Mouse (Mus musculus): ENCODE measurements around the gene Ccdc30. TPM values are rescaled to one million over a fixed set of nuclear protein-coding genes. Genes with fewer than 3 reads are reported as not detected.

The Ccdc30 gene
- total and polyA plus RNA-seq, 3 experiments: 0.41 to 0.52 TPM; not detected in 1

DNA sequence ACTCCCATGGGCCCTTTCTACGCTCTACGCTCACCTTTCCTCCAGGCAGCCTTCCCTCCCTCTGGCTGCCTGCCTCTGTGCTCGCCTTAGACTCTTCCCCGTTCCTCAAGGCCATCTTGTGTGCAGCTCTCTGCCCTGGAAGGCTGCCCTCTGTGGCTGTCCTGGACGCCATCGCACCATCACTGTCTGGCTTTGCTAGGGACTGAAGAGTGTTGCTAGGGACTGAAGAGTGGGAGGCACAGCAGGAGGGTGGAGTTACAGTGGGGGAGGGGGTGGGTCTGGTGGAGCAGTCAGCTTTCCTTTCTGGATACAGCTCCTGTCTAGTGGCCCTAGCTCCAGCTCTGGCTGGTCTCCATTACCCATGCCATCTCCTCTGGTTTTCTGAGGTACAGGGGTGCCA, 27.2 kb upstream of the Ccdc30 start:
- H3K27me3 ChIP-seq (ENCODE audit: control insufficient read depth, insufficient read depth, low read length): no peaks in the 10 kb centered on the region
- 55% methylated on average over 6 of the region's 6 CpGs for WGBS
- no peaks in the 10 kb centered on the region for H3K4me1 ChIP-seq (ENCODE audit: control insufficient read depth, insufficient read depth, low read length)
- no peak overlapping the region for H3K27ac ChIP-seq
- no peak for DNase-seq
- H3K4me3 ChIP-seq: no peak overlapping the region
- intact Hi-C loops (cut with DNase I): no loop called here
- no peaks in the 10 kb centered on the region for H3K79me2 ChIP-seq (replicated peaks; ENCODE audit: control insufficient read depth, insufficient read depth, low read length)
- H3K9ac ChIP-seq (ENCODE audit: low read depth, low read length): no peak overlapping the region
- no peaks in the 10 kb centered on the region for H3K36me3 ChIP-seq (ENCODE audit: control insufficient read depth, insufficient read depth, low read length)
- TF ChIP-seq EP300 (IDR thresholded peaks at IDR 0.05; ENCODE audit: insufficient read depth, low read depth, low read length): no peak
- TF ChIP-seq CTCF (IDR thresholded peaks at IDR 0.05): no peak
- TF ChIP-seq POLR2A (IDR thresholded peaks at IDR 0.05; ENCODE audit: insufficient read depth, low read depth, low read length): no peak

DNA sequence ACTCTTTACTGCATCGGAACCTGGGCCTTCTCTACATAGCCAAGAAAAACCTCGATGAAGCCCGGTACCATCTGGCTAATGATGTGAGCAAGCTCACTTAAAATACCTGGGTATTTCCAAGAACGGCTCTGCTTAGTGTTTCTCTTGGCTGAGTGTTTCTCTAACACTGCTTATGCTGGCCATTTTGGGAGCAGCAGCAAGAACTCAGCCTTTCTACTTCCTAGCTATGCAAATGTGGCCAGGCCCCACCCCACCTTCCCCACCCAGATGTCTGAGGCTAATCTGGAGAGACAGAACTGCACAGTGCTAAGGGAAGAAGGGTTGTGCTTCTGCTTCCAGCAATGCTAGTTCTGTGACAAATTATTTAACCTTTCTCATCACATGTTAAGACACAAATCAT, 26.5 kb upstream of the Ccdc30 start:
- 78% methylated on average over 4 of the region's 4 CpGs for WGBS
- intact Hi-C loops (cut with DNase I): no loop called here
- Histone ChIP-seq H3K27me3 (ENCODE audit: control insufficient read depth, insufficient read depth, low read length) (no peaks in the 10 kb centered on the region), H3K79me2 (replicated peaks; ENCODE audit: control insufficient read depth, insufficient read depth, low read length) (no peaks in the 10 kb centered on the region), H3K27ac (no peak overlapping the region), H3K4me1 (ENCODE audit: control insufficient read depth, insufficient read depth, low read length) (no peaks in the 10 kb centered on the region), H3K4me3 (no peak overlapping the region), H3K36me3 (ENCODE audit: control insufficient read depth, insufficient read depth, low read length) (no peaks in the 10 kb centered on the region), H3K9ac (ENCODE audit: low read depth, low read length) (no peak overlapping the region)
- DNase-seq: no peak
- TF ChIP-seq EP300 (IDR thresholded peaks at IDR 0.05; ENCODE audit: insufficient read depth, low read depth, low read length): no peak
- TF ChIP-seq CTCF (IDR thresholded peaks at IDR 0.05): no peak
- TF ChIP-seq POLR2A (IDR thresholded peaks at IDR 0.05; ENCODE audit: insufficient read depth, low read depth, low read length): no peak

DNA sequence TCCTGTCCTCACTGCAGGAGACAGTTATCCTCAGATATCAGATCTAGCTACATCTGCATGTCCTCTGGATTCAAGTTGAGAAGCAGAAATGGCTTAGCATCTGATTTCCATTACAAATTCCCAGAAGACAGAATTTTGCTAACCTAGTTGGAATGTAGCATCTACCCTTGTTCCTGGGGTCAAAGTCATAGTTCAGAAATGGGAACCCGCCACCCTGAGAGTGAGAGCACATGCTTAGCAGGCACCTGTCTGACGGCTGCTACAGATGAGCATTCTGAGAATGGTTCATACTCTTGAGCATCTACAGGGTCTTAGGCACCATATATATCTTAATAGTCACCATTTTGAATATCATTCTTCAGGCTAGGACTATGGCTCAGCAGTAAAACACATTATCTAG, 22.6 kb upstream of the Ccdc30 start:
- H3K27me3 ChIP-seq (ENCODE audit: control insufficient read depth, insufficient read depth, low read length): no peaks in the 10 kb centered on the region
- WGBS: 90% methylated on average over 2 of the region's 2 CpGs
- TF ChIP-seq EP300 (IDR thresholded peaks at IDR 0.05; ENCODE audit: insufficient read depth, low read depth, low read length): no peak
- no peak for TF ChIP-seq CTCF (IDR thresholded peaks at IDR 0.05)
- TF ChIP-seq POLR2A (IDR thresholded peaks at IDR 0.05; ENCODE audit: insufficient read depth, low read depth, low read length): no peak

DNA sequence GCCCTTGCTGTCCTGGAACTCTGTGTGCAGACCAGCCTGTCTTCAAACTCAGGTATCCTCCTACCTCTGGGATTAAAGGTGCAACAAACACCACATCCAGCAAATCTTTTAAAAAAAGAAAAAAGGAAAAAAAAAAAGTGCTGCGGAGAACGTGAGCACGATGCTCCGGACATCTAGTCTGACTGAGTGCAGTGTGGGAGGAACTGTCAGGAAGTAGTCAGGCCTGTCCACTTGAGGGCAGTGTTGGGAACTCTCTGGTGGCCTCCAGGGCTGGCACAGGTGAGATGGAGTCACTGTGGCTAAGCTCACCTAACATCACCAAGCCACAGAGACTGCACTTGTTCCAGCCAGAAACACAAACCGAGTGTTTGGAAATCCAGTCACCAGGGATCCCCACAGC, 15.4 kb upstream of the Ccdc30 start:
- no peaks in the 10 kb centered on the region for H3K4me1 ChIP-seq (ENCODE audit: control insufficient read depth, insufficient read depth, low read length)
- H3K9ac ChIP-seq (ENCODE audit: low read depth, low read length): no peak overlapping the region
- peak; percentile 37 to 59 for DNase-seq
- no peaks in the 10 kb centered on the region for H3K27me3 ChIP-seq (ENCODE audit: control insufficient read depth, insufficient read depth, low read length)
- no peak overlapping the region for H3K27ac ChIP-seq
- intact Hi-C loops (cut with DNase I): loop anchor here (2.0 to 5.0 kb wide), 2 partner anchors 102 to 196 kb away; no protein-coding TSS in a partner anchor
- TF ChIP-seq CTCF (IDR thresholded peaks at IDR 0.05): peak; percentile 72
- TF ChIP-seq EP300 (IDR thresholded peaks at IDR 0.05; ENCODE audit: insufficient read depth, low read depth, low read length): no peak
- no peak for TF ChIP-seq POLR2A (IDR thresholded peaks at IDR 0.05; ENCODE audit: insufficient read depth, low read depth, low read length)
- H3K79me2 ChIP-seq (replicated peaks; ENCODE audit: control insufficient read depth, insufficient read depth, low read length): no peaks in the 10 kb centered on the region
- WGBS: 18% methylated on average over 5 of the region's 5 CpGs
- H3K36me3 ChIP-seq (ENCODE audit: control insufficient read depth, insufficient read depth, low read length): no peaks in the 10 kb centered on the region
- no peak overlapping the region for H3K4me3 ChIP-seq

More for the DNA sequence above, 22.6 kb upstream of the Ccdc30 start:
- Histone ChIP-seq H3K79me2 (replicated peaks; ENCODE audit: control insufficient read depth, insufficient read depth, low read length) (no peaks in the 10 kb centered on the region), H3K4me3 (no peak overlapping the region), H3K4me1 (ENCODE audit: control insufficient read depth, insufficient read depth, low read length) (no peaks in the 10 kb centered on the region), H3K27ac (no peak overlapping the region), H3K9ac (ENCODE audit: low read depth, low read length) (no peak overlapping the region), H3K36me3 (ENCODE audit: control insufficient read depth, insufficient read depth, low read length) (no peaks in the 10 kb centered on the region)
- intact Hi-C loops (cut with DNase I): no loop called here
- DNase-seq: no peak

DNA sequence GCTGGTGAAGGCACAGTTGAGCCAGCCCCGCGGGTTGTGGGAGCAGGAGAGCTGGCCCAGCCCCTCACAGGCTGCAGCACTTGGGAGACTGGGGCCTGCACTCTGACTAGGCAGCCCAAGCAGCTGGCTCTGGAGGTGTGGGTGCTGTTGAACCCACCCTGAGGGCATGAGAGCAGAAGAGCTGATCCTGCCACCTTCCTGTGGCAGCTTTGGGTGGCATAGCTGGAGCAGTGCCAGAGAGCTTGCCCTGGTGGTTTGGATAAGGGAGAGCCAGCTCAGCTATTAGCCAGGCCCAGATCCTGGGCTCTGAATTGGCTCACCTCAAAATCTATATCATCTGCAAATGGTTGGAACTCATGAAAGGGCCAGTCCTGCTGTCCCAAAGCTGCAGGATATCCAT, 12.4 kb upstream of the Ccdc30 start:
- no peaks in the 10 kb centered on the region for H3K27me3 ChIP-seq (ENCODE audit: control insufficient read depth, insufficient read depth, low read length)
- no peaks in the 10 kb centered on the region for H3K36me3 ChIP-seq (ENCODE audit: control insufficient read depth, insufficient read depth, low read length)
- intact Hi-C loops (cut with DNase I): loop anchor here (2.0 to 5.0 kb wide), 2 partner anchors 35 to 235 kb away; no protein-coding TSS in a partner anchor
- H3K79me2 ChIP-seq (replicated peaks; ENCODE audit: control insufficient read depth, insufficient read depth, low read length): no peaks in the 10 kb centered on the region
- WGBS: 37% methylated on average over 2 of the region's 2 CpGs
- H3K4me3 ChIP-seq: no peak overlapping the region
- peaks cover 1% of the 10 kb centered on the region; the same call in 1 of the 2 replicates for H3K4me1 ChIP-seq (ENCODE audit: control insufficient read depth, insufficient read depth, low read length)
- H3K27ac ChIP-seq: no peak overlapping the region
- TF ChIP-seq CTCF (IDR thresholded peaks at IDR 0.05) (no peak), EP300 (IDR thresholded peaks at IDR 0.05; ENCODE audit: insufficient read depth, low read depth, low read length) (no peak), POLR2A (IDR thresholded peaks at IDR 0.05; ENCODE audit: insufficient read depth, low read depth, low read length) (no peak)
- DNase-seq: no peak
- no peak overlapping the region for H3K9ac ChIP-seq (ENCODE audit: low read depth, low read length)

DNA sequence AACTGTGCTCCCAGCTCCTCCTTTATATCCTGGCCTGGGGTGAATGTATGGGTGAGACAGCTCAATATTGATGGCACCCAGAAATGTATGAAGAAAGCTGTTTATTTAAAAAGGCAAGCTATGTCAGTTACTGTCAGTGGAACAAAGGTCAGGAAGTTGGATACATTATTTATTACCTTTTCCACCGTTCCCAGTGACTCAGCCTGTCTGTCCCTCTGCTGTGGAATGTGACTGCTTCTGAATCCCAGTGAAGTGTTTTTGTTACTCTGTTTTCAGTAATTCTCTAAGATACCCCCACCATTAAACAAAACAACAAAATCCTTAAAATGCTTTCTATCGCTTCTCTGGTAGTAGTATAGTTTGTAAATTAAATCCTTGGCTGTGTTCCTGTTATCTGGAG, 10.3 kb upstream of the Ccdc30 start:
- Histone ChIP-seq H3K27me3 (ENCODE audit: control insufficient read depth, insufficient read depth, low read length) (no peaks in the 10 kb centered on the region), H3K9ac (ENCODE audit: low read depth, low read length) (no peak overlapping the region), H3K36me3 (ENCODE audit: control insufficient read depth, insufficient read depth, low read length) (no peaks in the 10 kb centered on the region), H3K79me2 (replicated peaks; ENCODE audit: control insufficient read depth, insufficient read depth, low read length) (no peaks in the 10 kb centered on the region), H3K4me1 (ENCODE audit: control insufficient read depth, insufficient read depth, low read length) (peaks cover 6% of the 10 kb centered on the region), H3K27ac (no peak overlapping the region), H3K4me3 (no peak overlapping the region)
- TF ChIP-seq EP300 (IDR thresholded peaks at IDR 0.05; ENCODE audit: insufficient read depth, low read depth, low read length) (no peak), CTCF (IDR thresholded peaks at IDR 0.05) (no peak), POLR2A (IDR thresholded peaks at IDR 0.05; ENCODE audit: insufficient read depth, low read depth, low read length) (no peak)
- intact Hi-C loops (cut with DNase I): loop anchor here (5.0 kb wide), 1 partner anchor 237 kb away; no protein-coding TSS in a partner anchor
- no peak for DNase-seq
- WGBS: 49% methylated on average over 2 of the region's 2 CpGs
